Mouse (Mus musculus) heart, embryonic 15.5 days (tissue): ENCODE measurements at regions not wholly inside any gene's neighbourhood (a gene's known extent, or its start where the extent isn't known, plus 50 kb on each side); places are given as distances from the start of the nearest gene placed in this dataset.

Experiments used
- ATAC-seq: fragments of 200-750 bp; cut with Nextera tagmentation; replicated peaks from 2 replicates; pipeline ENCODE4 v1.8.0; 2017; ENCODE audit warnings: low read depth, moderate TSS enrichment; ENCODE audit not compliant: insufficient number of reproducible peaks, insufficient read depth, low FRiP score
- H3K27ac ChIP-seq: fragments of 300-500 bp; sonication (generic); 2 replicates; pipeline ENCODE4 v1.5.1; 2015; ENCODE audit warnings: mild to moderate bottlenecking, inconsistent platforms
- H3K27me3 ChIP-seq: fragments of 300-500 bp; sonication (generic); 2 replicates; pipeline ENCODE4 v1.6.1; 2015; ENCODE audit warnings: inconsistent platforms
- H3K36me3 ChIP-seq: fragments of 300-500 bp; sonication (generic); 2 replicates; pipeline ENCODE4 v1.6.1; 2015; ENCODE audit warnings: mild to moderate bottlenecking, inconsistent platforms
- H3K4me1 ChIP-seq: fragments of 300-500 bp; sonication (generic); replicated peaks from 2 replicates; pipeline ENCODE4 v1.6.1; 2015; ENCODE audit warnings: inconsistent platforms
- H3K4me2 ChIP-seq: fragments of 300-500 bp; sonication (generic); 2 replicates; pipeline ENCODE4 v1.6.1; 2015; ENCODE audit warnings: inconsistent platforms, mild to moderate bottlenecking, moderate library complexity
- H3K4me3 ChIP-seq: fragments of 300-500 bp; sonication (generic); 2 replicates; pipeline ENCODE4 v1.5.1; 2015; ENCODE audit warnings: mild to moderate bottlenecking, inconsistent platforms
- H3K9ac ChIP-seq: fragments of 300-500 bp; sonication (generic); 2 replicates; pipeline ENCODE4 v1.6.1; 2015; ENCODE audit warnings: mild to moderate bottlenecking, inconsistent platforms
- H3K9me3 ChIP-seq: fragments of 300-500 bp; sonication (generic); replicated peaks from 2 replicates; pipeline ENCODE4 v1.6.1; 2016; ENCODE audit warnings: inconsistent platforms
- WGBS: fragments of 180-500 bp; shearing (Covaris S2); methylation state at CpG from one replicate; pipeline ENCODE4 v1.1.7; 2015; ENCODE audit warnings: mixed read lengths; 5-methylcytosine and 5-hydroxymethylcytosine counted together

DNA sequence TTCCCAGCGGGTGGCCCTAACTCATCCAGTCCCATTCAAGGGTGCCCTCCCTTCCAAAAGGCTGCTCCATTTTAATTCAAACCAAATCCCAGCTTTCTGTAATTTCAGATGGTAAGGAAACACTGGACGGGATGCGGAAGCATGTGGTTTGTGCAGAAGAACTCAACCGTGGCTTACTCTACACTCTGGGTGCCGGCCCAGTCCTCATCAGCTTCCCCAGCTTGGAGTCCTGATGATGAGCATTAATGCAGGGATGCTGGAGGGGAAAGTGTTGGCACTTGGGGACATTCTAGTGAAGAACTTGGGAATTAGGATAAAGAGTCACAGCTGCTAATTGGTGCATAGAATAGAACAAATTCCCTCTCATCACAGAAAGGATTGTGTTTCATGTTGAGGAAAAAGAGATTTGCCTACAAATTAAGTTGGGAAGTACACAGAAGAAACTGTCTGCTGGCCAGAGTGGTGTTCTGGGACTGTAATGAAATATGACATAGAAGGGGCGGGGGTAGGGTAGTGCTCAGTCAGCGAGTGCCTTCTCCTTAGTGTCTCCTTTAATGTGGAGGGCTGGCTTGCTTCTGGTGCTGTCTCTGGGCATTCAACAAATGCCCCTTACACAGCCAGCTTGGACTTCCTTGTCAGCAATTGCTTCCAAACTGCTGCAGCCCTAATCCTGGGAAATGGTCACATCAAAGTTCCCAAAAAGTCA is 285.0 kb upstream of the Bmper start:
- ATAC-seq, result no peak
- WGBS, result 81% methylated on average over 7 of the region's 7 CpGs
- no peak overlapping the region for H3K4me2 ChIP-seq
- no peaks in the 10 kb centered on the region; the same call in 1 of the 2 replicates for H3K27me3 ChIP-seq
- H3K36me3 ChIP-seq, result no peaks in the 10 kb centered on the region
- H3K9me3 ChIP-seq, result no peaks in the 10 kb centered on the region
- H3K4me3 ChIP-seq, result no peak overlapping the region
- no peaks in the 10 kb centered on the region for H3K4me1 ChIP-seq
- H3K9ac ChIP-seq, result no peak overlapping the region
- H3K27ac ChIP-seq, result no peak overlapping the region

DNA sequence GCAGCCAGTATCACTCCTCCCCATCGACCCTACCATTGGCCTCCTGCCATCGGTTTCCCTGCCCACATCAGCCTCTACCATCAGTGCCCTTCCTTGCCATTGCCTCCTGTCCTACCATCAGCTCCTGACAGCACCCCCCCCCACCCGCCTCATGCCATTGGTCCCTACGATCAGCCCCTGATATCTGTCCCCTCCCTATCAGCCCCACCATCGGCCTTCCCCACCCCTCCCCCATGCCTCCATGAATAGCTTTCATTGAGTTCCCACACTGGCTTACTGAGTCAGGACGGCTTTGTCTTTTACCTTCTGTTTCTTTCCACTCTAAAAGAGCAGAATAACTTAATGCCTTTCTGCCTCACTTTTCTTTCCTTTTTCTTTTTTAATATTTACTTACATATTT is 277.9 kb upstream of the Bmper start:
- Histone ChIP-seq H3K9me3 (no peaks in the 10 kb centered on the region), H3K27ac (no peak overlapping the region), H3K4me2 (no peak overlapping the region), H3K9ac (no peak overlapping the region), H3K27me3 (no peaks in the 10 kb centered on the region), H3K4me1 (no peaks in the 10 kb centered on the region), H3K36me3 (no peaks in the 10 kb centered on the region), H3K4me3 (no peak overlapping the region)
- ATAC-seq, result no peak
- WGBS, result 73% methylated on average over 6 of the region's 6 CpGs

DNA sequence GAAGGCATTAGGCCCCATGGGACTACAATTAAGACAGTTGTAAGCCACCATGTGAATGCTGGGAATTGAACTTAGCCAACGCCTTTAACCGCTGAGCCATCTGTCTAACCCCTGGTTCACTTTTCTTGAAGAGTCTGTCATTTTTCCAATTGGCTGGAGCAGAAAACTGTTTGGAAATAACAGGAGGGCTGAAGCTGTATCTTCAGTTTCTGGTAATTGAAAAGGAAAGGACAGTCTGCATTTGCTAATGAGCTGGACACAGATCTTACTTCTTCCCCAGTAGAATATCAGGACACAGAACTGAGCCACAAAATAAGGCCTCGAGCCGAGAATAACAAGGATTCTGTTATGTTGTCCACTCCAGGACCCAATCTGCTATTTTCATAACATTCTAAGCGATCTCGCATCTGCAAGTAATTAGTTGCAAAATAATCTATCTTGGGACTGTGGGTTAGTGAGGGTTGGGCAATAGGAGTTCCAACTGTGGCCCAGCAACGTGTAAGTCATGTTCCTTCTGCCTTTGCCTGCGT is 277.4 kb upstream of the Bmper start:
- Histone ChIP-seq H3K4me2 (no peak overlapping the region), H3K27me3 (no peaks in the 10 kb centered on the region), H3K27ac (no peak overlapping the region), H3K9me3 (no peaks in the 10 kb centered on the region), H3K4me1 (no peaks in the 10 kb centered on the region), H3K9ac (no peak overlapping the region), H3K4me3 (no peak overlapping the region), H3K36me3 (no peaks in the 10 kb centered on the region)
- WGBS, result 87% methylated on average over 8 of the region's 8 CpGs
- ATAC-seq, result no peak

DNA sequence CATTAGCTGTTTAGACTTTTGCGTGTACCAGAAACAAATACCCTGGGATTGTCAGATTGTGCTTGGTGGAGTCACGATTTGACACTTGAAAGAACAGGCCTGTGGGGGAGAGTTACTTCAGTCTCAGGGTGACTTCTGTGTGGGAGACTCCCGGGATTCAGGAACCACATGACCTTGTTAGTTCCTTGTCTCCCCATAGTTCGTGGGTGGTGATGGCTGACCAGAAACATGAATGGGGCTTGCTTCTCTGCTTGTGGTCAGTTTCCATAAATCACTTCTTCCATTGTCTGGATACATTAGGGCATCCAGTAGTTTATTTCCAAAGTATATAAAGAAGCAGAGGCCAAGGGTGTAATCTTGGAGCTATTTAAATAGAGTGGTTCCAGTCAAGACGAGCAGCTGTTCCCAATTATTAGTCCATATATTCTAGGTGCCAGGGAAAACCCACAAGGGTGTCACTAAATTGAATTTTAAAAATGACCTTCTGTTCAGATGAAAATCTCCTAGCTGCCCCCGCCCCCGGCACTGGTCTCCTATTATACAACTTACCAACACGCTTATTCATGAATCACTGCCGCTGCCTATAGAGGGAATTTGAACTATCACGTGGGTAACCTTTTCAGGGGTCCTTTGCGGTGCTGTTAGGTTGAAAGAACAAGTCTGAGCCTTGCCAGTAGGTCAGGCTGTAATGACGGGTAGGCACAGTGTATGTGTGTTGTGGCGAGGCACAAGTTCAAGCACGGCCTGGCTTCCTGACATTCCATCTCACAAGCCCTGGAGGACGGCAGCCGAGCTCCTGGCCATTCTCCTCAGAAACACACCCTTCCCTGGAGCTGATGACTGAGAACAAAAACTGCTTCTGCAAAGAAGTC is 270.1 kb upstream of the Bmper start:
- no peak overlapping the region for H3K9ac ChIP-seq
- no peaks in the 10 kb centered on the region for H3K4me1 ChIP-seq
- no peak overlapping the region for H3K27ac ChIP-seq
- no peak overlapping the region for H3K4me2 ChIP-seq
- no peaks in the 10 kb centered on the region for H3K36me3 ChIP-seq
- no peaks in the 10 kb centered on the region for H3K9me3 ChIP-seq
- H3K4me3 ChIP-seq, result no peak overlapping the region
- H3K27me3 ChIP-seq, result no peaks in the 10 kb centered on the region
- 74% methylated on average over 16 of the region's 16 CpGs for WGBS
- ATAC-seq, result no peak

DNA sequence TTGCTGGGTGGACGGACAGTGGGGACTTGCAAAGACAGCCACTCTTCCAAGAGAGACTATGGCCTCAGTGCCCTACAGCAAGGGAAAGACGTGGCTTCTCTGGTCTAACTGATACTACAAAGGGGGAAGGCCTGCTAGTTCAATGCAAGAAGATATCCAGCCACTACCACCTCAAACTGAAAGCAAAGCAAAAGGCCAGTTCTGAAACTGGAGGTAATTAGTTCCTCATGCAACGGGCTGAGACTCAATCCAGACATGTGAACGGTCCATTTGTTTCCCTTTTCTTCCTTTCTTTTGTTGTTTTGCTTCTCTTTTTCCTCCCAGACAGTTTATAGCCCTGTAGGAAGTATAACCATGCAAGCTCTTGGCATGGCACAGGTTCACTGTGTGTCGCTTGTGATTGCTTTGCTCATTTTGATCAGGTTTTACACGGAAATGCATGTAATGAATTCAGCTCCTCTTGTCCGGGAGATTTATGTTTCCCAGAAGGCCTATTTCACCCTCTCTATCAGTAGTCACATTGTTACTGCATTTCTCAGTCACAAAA is 260.5 kb upstream of the Bmper start:
- Histone ChIP-seq H3K36me3 (no peaks in the 10 kb centered on the region), H3K4me3 (no peak overlapping the region), H3K27ac (no peak overlapping the region), H3K4me1 (no peaks in the 10 kb centered on the region), H3K9ac (no peak overlapping the region), H3K27me3 (no peaks in the 10 kb centered on the region), H3K9me3 (no peaks in the 10 kb centered on the region), H3K4me2 (no peak overlapping the region)
- 63% methylated on average over 7 of the region's 7 CpGs for WGBS
- no peak for ATAC-seq

DNA sequence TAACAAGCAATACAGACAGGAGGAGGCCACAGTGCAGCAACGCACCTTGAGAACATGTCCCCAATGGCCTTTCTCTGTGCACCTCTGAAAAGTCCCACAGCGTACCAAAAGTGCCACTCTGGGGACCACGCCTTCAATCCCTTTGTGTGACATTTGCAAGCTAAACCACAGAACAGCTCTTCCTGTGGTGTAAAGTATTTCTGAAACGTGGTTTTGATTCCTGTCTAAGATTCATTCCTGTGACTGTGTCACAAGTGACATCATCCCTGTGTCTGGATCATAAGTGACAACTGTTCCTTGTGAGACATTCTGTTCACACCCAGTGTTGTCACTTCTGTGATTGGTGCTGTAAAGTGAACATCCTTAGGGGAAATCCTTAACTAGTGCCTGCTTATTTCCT is 251.6 kb upstream of the Bmper start:
- Histone ChIP-seq H3K4me1 (no peaks in the 10 kb centered on the region), H3K27me3 (no peaks in the 10 kb centered on the region), H3K27ac (no peak overlapping the region), H3K4me2 (no peak overlapping the region), H3K9ac (no peak overlapping the region), H3K36me3 (no peaks in the 10 kb centered on the region), H3K4me3 (no peak overlapping the region), H3K9me3 (no peaks in the 10 kb centered on the region)
- ATAC-seq, result no peak
- 72% methylated on average over 4 of the region's 4 CpGs for WGBS

DNA sequence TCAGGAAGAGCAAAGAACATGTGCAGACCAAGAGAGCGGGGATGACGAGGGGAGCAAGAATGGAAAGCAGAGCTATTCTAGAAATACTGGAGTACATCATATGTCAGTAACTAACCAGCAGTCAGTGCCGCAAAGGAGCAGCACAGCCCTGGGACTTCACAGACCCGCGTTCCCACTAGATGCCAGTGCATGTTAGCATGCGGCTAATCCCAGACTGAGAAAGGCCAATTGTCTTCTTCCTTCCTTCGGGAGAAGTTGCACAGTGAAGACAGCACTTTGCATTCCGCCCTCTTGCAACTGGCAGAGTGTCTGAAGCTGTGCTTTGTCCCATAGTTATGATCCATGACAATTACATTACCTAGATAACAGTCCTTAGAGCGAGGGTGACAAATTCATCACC is 246.1 kb upstream of the Bmper start:
- ATAC-seq, result no peak
- Histone ChIP-seq H3K4me2 (no peak overlapping the region), H3K27me3 (no peaks in the 10 kb centered on the region), H3K9me3 (no peaks in the 10 kb centered on the region), H3K4me1 (no peaks in the 10 kb centered on the region), H3K9ac (no peak overlapping the region), H3K36me3 (no peaks in the 10 kb centered on the region), H3K4me3 (no peak overlapping the region), H3K27ac (no peak overlapping the region)
- WGBS, result 51% methylated on average over 9 of the region's 9 CpGs

DNA sequence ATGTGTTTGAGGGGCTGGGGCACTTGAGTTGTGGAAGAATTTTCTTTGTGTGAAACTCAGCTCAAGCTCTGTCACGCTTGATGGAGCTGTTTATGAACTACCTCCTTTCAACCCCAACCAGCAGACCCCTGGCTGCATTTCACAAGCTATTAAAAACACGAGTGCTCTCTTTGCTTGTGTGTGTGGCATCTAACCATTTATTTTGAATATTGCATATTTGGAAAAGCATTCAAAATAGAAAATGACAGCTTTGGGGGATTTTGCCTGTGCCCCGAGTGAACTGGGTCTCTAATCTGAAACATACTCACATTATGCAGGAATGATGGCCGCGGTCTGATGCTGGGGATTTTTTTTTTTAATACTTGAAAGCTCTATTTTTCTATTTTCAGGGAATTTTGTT is 243.2 kb upstream of the Bmper start:
- no peaks in the 10 kb centered on the region for H3K27me3 ChIP-seq
- no peak overlapping the region for H3K4me2 ChIP-seq
- 80% methylated on average over 5 of the region's 5 CpGs for WGBS
- H3K27ac ChIP-seq, result no peak overlapping the region
- H3K4me3 ChIP-seq, result no peak overlapping the region
- H3K9ac ChIP-seq, result no peak overlapping the region
- H3K4me1 ChIP-seq, result no peaks in the 10 kb centered on the region
- ATAC-seq, result no peak
- H3K36me3 ChIP-seq, result no peaks in the 10 kb centered on the region
- H3K9me3 ChIP-seq, result no peaks in the 10 kb centered on the region

DNA sequence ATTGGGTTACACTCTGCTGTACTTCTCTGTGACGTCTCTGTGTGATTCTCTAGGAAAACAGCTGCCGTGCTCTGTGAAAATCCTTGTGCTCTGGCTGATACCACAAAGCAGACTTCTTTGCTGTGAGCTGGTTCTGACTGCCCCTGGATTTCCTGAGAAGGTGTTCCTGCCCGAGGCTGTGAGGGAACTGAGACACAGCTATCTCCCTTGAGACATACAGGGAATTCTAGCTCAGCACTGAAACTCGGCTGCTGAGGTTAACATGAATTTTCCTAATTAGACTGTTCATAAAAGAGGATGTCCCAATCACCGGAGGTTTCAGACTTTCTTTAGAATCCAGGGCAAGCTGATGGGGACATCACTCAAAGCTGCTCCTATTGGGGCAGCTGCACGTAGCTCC is 233.4 kb upstream of the Bmper start:
- Histone ChIP-seq H3K36me3 (no peaks in the 10 kb centered on the region), H3K9ac (no peak overlapping the region), H3K4me1 (no peaks in the 10 kb centered on the region), H3K9me3 (no peaks in the 10 kb centered on the region), H3K27me3 (no peaks in the 10 kb centered on the region), H3K4me3 (no peak overlapping the region), H3K27ac (no peak overlapping the region), H3K4me2 (no peak overlapping the region)
- ATAC-seq, result no peak
- WGBS, result 74% methylated on average over 6 of the region's 6 CpGs

DNA sequence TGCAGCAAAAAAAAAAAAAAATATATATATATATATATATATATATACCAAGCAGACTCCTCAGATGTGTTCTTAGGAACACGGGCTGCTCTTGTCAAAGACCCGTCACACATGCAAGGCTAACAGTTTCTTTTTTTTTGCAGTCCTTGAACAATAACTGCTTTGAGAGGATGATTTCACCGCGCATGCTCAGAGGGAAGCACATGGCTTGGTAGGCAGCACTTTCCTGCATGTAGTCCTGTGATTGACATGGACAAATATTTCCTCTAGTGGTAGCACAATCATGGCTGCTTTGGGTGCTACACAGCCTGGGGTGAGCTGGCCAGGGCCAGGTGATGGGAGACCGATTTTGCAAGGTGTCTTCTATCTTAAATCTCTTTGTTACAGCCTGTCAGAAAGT is 229.3 kb upstream of the Bmper start:
- Histone ChIP-seq H3K4me2 (no peak overlapping the region), H3K4me1 (no peaks in the 10 kb centered on the region), H3K9me3 (no peaks in the 10 kb centered on the region), H3K27ac (no peak overlapping the region), H3K27me3 (no peaks in the 10 kb centered on the region), H3K36me3 (no peaks in the 10 kb centered on the region), H3K9ac (no peak overlapping the region), H3K4me3 (no peak overlapping the region)
- no peak for ATAC-seq
- 74% methylated on average over 5 of the region's 5 CpGs for WGBS

DNA sequence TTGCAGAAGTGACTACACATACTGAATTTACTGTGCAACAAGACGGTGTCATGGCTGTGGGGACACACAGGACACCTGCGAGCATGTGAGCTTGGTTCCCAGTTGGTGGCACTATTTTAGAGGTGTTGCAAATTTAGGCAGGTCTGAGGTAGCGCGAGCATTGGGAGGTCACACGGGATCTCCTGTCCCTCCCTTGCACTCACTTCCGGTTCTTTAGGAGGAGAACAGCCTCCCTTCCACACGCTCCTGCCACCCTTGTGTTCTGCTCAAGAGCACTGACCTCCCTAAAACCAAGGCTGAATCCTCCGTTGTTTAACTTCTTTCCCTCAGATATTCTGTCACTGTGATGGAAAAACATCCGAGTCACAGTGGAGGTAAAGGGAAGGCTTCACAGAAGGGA is 227.3 kb upstream of the Bmper start:
- no peak for ATAC-seq
- 69% methylated on average over 9 of the region's 9 CpGs for WGBS

More for the DNA sequence above, 227.3 kb upstream of the Bmper start:
- no peaks in the 10 kb centered on the region for H3K36me3 ChIP-seq
- H3K4me1 ChIP-seq, result no peaks in the 10 kb centered on the region
- H3K4me3 ChIP-seq, result no peak overlapping the region
- H3K27ac ChIP-seq, result no peak overlapping the region
- H3K27me3 ChIP-seq, result no peaks in the 10 kb centered on the region
- H3K9ac ChIP-seq, result no peak overlapping the region
- H3K9me3 ChIP-seq, result no peaks in the 10 kb centered on the region
- no peak overlapping the region for H3K4me2 ChIP-seq
